Mouse (Mus musculus) thymus, postnatal 36 days (tissue): ENCODE measurements around the gene Pga5.

ENCODE experiments used
- DNase-seq, 2 experiments: peaks; one replicate each; pipeline ENCODE4 v3.0.0; 2022; ENCODE audit warnings: mixed read lengths in 2 of 2

Gene Pga5

DNA sequence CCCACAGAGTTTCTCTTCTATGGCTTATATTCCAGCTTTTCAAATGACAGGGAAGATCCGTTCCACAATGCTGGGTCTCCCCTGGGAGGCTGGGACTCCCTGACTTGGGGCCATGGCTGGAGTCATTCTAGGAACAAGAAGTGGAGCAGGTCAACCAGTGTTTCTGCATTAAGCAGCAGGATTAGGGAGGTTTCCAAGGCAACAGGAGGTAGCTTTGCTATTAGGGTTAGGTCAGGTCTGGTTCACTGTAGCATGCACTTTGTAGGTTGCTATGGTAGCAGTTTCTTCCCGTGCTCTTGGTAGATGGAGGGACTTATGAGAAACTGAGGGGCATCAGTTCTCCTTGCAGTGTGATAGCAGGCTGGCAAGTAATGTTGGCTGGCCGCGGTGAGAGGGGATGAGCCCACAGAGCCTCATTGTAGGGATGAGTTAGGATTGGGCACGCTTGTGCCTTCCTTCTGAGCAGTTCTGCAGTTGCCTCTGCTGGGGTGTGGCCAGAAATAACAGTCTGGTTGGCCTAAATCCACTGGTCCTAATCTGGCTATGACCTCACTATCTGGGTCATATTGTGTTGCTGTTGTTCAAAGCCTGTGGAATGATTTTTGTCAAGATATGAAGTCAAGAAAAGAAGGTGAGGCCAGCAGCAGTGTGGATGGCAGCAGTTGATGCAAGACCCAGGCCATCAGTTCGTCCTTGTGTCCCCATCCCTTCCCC, 23.3 kb upstream of the Pga5 start:
- DNase-seq: no peak

DNA sequence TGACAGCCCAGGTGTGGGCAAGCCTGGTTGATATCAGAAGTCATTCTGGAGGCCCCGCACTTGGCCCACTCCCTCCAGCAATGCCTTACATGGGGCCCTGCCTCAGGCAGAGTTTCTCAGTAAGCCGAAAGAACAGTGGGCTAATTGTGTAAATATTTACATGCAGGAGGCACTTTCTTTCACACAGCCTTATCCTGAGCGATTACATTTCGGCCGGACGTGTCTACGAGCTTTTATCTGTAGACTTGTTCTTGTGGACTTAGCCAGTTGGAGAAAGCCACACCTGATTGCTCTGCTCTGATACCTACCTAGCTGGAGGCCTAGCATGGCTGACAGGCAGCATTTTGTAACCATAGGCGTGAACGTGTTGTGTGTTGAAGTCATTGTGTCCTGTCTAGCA, 22.0 kb upstream of the Pga5 start:
- DNase-seq: peak in 1 of 2 experiments; percentile 3

DNA sequence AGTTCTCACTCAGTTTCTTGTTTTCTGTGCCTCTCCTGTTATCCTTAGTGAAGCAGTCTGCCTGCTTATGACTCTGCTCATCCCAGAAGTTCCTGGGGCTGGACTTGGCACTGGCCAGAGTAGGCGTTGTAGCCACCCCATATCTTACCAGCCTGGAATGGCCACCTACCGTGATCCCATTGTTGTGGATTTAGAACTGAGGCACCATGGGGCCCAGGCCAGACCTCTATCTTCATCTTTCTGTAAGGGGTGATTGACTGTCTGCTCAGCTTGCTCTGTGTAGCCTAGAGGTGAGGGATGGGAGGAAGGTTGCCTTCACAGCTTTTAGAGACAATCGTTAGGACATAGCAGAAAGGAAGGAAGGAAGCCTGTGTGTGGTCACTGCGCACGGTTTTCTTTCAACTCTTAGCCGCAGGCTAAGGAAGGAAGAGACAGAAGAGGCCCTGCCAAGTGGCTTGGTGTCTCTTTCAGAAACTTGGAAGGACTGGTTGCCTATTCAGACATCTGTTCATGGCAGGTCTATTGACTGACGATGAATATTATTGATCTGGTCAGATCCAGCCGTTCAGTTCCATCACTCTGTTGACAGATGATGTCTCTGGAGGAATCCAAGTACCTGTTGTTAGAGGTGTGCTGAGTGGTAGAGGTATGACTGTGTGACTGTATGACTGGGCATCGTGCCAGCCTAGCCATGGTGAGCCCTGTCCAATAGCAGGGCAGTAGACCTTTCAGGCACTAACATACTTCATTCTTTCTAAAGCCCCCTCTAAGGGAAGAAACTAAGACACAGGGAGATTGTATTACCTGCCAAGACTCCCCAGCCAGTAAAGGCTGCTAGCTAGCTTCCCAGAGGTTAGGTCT, 20.5 kb upstream of the Pga5 start:
- DNase-seq: peak in 1 of 2 experiments; percentile 6

DNA sequence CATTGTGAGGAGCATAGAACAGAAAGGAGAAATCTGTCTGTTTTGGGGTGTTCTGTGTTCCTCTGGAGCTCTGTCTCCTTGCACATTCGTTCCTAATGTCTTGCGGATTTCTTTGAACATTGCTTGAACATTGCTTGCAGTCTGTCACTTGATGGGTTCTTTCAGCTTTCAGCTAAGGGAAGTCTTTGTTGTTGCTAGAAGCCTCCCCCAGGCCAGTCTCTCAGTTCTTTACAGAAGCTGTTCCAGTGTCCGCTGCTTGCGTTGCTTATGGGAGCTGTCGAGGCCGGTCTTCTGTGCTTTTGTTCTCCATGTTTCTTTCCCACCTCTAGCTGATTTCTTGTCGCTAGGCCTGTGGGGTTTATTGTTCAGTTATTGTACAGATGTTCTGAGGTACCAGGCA, 17.9 kb upstream of the Pga5 start:
- DNase-seq: no peak

DNA sequence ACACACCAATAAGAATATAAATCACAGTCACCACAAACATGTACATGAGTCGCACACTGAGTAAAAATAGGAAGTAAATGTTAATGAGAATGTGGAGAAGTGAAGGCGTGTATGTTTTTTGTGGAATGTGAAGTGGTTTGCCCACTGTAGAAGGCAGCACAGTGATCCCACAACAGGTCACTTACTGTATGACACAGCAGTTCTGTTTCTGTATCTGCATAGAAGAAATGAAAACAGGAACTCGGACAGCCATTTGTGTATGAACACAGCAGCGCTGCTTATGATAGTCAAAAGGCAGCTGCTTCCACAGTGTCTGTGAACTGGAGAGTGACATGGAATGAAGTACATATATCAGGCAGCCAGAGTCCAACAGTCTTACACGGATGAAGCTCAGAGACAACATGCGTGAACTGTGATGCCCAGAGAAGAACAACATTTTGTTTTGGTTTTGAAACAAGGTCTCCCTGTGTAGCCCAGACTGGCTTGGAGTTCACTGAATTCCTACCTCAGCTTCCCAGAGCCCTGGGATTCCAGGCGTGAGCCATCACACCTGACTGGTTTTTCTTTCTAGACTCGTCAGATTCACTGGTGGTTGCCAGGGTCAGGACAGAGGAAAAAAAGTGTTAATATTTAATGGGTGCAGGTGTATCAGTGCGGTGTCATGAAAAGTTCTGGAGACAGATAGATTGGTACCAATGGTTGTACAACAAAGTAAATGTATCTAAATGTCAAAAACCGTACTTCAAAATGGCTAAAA, 16.2 kb upstream of the Pga5 start:
- DNase-seq: no peak

DNA sequence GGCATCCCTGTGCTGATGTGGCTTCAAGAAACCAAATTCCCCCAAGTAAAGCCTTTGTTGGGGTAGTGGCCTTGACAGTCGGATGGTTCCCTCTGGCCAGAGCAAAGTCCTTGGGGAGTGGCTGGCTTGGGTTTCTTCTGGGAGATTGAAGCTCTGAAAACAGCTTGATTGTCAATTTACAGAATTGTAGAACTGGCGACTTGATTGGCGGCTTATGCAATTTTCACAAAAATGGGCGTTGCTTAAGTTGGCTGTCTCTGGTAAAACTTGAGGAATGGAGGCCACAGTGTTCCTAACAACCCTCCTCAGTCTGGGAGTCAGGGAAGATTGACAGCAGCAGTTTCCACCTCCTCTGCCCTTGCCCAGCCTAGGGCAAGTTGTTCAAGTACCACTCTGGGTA, 14.5 kb upstream of the Pga5 start:
- no peak for DNase-seq

DNA sequence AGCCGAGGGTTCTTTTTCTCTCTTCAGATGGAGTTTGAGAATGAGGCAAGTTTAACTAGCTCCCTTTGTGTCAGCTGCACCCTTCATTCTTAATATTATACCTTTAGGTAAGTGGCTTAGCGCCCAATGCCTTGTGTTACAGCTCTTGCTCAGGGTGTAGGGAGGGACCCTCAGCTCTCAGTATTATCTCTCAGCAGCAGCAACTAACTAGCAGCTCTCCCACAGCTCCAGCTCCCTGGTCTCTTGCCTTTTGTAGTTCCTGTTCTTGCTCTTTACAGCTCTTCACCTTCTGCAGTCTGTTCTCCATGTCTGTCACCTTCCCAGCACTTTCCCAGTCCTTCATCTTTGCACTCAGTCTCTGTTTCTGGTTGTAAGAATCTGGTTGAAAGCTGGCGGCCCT, 13.8 kb upstream of the Pga5 start:
- no peak for DNase-seq

DNA sequence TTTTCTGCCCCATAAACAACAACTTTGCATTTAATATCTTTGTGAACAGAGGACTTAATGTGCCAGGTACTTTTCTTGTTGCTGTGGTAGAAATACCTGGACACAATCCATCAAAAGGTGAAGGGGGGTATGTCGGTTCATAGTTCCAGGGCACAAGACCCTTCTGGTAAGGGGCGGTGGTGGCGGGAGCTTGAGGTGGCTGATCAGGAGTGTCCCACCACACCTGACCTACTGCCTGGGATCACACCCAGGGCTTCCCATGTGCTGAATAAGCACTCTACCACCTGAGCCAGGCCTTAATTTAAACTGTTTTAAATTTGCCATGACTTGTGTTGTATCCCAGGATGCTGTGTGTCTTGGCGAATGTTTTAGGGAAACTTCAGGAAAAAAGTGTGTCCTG, 13.2 kb upstream of the Pga5 start:
- DNase-seq: no peak

DNA sequence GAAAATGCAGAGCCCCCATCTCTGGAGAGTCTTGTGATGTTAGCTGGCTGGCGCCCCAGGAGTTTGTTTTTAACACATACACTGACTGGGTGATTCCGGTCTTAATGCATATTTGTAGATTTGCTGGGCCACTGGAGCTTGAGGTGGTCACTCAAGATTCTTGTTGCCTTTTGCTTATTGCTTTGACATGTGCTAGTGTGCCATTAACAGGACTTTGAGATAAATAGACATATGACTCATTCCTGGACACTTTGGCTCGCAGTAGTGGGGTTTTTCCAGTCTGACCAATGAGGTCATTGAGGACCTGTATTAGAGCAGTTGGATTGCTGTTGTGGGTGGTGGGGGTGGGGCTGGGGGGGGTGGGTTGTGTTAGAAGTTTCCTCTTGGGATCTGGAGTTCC, 12.5 kb upstream of the Pga5 start:
- DNase-seq: no peak

DNA sequence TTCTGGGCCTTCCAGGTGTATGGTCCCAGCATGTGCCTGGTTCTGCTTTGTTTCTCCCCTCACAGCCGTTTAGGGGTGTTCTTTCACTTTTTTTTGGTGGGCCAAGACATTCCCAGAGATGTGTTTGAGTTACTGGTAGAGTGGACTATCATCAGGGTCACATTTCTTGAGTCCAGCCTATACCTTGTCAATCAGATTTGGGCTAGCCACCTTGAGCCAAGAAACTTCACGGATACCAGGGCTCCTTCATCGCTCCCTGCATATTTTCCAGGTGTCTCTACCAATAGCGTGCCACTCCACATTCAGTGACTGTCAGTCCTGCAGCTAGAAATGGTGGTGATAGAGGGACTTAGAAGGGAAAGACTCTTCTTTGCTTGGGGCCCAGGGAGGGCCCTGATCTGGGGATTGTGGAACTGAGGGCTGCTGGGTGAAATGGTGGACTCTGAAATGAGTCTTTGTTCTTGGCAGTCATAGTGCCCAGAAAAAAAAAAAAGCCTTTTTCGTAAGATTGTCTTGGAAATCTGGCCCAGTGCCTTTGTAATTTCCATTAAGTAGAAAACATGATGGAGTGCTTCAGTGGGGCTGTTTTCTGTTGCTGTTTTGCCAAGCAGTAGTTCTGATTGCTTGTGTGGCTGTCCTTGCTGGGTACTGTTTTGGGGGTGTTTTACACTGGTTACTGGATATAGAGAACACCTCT, 11.7 kb upstream of the Pga5 start:
- no peak for DNase-seq

DNA sequence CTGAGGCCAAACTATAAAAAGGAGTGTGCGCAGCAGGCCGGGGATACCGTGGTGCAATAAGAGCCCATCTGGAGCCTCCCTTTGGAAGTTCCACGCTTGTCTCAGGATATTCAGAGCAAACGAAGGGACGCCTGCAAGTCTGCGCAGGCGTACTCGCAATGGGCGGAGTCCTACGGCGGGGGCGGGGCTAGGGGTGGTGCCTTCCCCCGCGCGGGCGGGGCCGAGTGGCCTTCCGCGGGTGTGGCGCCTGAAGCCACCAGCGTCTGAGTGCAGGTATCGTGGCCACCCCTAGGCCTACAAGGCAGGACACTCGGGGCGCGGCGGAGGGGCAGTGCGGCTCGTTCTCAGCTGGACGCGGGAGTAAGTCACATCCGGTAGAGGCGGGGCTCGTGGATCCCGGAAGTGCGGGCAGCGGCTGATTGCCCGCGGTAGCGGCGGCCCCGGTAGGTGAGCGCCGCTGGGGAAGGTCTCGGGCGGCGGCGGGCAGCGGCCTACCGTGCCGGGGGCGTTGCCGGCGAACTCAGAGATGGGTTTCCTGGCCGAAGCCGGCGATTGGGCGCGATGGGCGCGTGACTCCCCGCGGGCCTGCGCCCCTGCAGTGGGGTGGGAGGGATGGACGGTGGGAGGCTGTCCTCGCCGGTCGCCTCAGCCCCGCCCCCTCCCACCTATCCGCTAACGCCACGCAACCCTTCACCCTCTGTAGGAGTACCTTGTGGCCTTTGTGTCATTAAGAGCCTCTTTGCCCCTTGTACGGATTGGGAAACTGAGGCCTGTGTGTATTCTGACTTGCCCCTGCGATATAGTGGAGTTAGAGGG, 10.9 kb upstream of the Pga5 start, which contains the start of gene Vps37c:
Gene Vps37c (plus strand): TSS at position 199 of the 816 bp plus-strand sequence.
- DNase-seq: peak; percentile 85 to 97

DNA sequence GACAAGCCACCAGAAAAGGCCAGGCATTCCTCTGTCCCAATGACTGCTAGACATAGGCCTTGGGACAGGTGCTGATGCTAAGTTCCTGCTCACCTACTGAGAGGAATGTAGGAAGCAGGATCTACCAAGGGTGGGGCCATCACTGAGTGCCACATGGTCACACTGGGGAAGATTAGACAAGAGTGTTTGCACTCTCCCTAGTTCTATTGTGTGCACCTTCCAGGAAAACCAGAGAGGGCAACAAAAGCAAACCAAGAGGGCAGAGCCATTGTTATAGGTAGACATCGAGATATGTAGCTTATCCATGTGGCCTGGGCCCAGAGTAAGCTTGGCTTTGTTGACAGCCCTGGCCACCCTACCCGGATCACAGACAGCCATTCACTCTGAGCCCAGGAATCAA, 7.9 kb upstream of the Pga5 start:
- DNase-seq: no peak

DNA sequence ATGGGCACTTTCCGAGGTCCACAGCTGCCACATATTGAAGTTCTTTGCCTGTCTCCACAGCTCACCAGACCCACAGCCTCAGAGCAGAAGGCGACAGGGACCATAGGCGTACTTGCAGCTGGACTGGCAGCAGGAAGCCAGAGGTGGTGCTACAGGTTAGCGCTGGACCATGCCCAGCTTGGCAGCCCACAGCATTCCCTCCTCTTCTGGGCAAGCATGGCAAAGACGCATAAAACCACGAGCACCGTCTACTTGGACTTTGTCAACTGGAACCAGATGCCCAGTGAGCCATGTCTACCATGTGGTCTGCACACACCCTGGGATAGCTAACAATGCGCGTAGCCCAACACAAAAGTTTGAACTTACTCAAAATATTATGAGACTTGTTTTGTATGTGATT, 7.2 kb upstream of the Pga5 start:
- no peak for DNase-seq

DNA sequence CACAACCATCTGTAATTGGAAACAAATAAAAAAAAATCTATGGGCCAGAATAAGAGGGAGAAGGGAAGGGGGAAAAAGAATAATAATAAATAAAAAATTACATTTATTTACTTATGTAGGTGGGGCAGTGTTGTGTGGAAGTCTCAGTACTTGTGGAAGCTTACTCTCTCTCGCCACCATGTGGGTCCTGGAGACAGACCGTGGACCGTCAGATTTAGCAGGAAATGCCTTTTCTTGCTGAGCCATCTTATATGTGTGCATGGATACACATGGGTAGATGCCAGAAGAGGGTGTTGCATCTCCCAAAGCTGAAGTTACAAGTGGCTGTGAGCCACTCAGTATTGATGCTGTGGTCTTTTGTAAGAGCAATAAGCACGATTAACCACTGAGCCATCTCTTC, 3.7 kb upstream of the Pga5 start:
- DNase-seq: no peak

DNA sequence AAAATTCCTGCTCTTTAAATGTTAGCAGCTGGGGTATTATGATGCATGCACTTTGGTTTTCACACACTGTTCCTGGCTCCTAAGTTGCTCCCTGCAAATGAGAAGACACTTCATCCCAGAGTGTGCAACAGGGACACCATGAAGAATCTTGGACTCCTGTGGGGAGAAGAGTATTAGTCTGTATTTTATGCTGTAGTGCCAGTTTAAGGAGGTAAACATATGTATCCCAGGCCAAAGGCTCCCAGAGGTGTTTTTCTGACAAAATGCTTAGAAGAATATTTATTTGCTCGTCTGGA, 849 bp upstream of the Pga5 start:
- no peak for DNase-seq

DNA sequence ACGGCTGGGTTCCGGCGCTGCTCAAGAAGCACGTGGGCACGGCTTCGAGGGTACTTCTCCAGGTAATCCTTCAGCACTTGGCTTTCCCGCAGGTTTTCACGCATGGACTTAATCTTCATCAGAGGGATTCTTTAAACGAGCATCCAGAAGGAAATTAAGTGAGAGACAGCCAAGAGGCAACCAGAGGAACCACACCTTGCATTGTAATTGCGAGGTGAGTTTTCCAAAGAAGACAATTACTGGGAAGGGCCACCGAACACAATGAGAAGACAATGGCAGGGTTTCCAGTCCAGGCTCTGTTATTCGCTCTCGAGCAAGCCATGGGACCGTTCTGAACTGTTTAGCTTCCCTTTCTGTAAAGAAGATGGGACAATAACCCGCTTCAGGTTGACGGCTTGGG, 1.2 kb downstream of the Pga5 start:
- no peak for DNase-seq

DNA sequence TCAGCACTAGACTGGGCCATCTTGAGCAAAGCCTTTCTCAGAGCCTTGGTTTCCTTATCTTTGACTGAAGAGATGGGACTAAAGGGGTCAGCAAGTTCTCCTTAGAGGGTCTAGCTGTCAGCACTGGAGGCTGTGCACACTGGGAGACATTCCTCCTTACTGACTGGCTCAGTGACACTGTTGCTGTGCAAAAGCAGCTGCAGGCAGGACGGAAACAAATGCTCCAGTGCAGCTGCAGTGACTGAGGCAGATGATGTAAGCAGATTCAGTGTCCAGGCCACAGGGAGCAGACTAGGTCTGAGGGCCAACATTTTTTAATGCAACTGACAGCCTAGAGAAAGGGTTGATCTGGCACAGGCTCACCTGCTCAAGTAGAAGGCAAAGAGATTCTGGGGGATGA, 4.6 kb downstream of the Pga5 start:
- no peak for DNase-seq

DNA sequence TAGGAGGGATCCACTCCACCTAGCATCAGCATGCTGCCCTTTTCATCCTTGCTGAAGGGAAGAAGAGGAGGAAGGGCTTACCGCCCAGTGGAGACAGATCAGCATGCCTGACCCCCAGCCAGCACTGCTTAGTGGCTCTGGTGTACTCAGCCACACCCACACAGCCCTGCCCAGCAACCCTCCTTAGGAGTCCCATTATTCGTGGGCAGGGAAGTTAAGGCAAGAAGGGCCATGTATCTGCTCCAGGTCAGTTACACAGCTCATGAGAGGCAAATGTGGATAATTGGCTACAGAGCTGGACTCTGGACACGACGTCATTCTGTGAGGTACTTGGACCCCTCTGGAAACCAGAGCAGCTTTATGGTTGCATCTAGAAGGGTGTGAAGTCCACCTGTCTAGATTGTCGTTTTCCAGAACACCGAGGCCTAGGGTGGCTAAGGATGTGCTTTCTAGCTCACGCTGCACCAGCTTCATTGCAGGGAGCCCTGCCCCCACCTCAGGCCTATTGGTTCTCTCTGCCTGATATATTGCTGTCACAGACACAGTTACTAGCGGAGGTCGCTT, 5.9 kb downstream of the Pga5 start:
- no peak for DNase-seq

DNA sequence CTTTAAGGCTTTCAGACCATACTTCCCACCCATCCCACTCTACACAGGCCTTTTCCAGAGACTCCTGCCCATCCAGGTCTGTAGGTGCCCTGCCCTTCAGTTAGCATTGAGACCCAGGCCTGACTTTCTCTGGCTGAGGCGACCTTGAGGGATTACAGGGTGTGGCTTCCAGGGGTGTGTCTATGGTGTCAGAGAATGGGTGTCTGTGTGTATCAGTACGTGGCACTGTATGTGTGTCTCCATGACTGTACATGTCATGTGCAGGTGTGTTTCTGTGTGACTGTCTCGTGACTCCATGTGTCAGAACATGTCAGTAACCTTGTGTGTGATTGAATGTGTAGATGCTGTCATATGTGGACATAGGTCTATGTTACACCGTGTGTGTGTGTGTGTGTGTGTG, 6.6 kb downstream of the Pga5 start:
- DNase-seq: no peak

DNA sequence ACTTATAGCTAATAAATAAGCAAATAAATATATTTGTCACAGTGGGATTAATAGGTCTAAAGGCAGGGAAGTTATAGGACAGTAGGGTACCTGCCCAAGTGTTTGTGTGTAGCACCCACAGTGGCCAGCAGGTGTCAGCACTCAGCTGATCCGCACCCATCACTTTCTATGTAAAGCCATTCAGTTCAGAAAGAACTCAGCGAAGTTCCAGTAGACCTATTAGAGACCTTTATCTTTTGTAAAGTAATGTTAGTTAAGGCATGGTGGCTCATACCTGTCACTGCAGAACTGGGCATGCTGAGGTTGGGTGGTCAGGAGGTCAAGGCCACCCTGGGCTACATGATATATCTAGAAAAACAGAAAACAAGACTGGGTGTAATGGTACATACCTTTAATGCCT, 12.4 kb downstream of the Pga5 start:
- DNase-seq: peak; percentile 58 to 66

DNA sequence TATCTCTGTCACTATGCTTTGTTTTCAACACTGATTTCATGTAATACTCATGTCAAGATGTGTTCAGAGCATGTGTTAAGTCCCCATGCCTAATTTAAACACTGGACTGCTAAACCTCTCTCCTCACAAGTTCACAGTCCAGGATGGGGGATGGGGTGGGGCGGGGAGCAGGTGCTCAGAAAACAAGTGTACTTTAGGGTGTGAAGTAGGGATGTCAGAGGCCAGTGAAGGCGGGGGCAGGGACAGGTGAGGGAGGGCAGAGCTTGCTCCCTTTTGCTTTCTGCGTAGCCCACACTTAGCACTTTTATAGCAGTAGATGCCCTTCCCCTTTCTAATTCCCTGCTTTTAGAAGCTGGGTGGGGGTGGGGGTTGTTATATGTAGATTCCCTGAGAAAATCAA, 12.8 kb downstream of the Pga5 start:
- DNase-seq: no peak

DNA sequence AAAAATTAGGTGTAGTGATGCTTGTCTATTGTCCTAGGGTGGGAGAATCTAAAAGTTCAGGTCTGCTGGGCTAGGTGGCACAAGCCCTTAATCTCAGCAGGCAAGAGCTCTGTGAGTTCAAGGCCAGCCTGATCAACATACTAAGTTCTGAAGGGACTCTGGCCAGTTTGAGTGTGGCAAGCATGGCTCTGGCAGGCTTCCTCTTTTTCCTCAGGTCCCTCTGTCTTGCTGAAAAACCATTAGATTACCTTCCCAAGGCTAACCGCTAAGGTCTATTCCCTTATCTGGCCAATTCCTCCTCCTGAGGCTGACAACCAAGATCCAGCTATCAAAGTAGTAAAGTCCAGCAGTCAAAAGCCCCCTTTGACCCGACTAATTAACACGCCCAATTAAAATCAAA, 15.2 kb downstream of the Pga5 start:
- DNase-seq: no peak
